Mouse (Mus musculus): ENCODE data around the gene Psmb6. TPM values are rescaled to one million over a fixed set of nuclear protein-coding genes. Genes with fewer than 3 reads are reported as not detected.
"Not testable (repeated sequence)": the region's sequence is repeated elsewhere in the genome, so short reads cannot be mapped to it uniquely, and the experiment has no call there.

The Psmb6 gene
- total RNA-seq, 1 experiment: 612 TPM

DNA sequence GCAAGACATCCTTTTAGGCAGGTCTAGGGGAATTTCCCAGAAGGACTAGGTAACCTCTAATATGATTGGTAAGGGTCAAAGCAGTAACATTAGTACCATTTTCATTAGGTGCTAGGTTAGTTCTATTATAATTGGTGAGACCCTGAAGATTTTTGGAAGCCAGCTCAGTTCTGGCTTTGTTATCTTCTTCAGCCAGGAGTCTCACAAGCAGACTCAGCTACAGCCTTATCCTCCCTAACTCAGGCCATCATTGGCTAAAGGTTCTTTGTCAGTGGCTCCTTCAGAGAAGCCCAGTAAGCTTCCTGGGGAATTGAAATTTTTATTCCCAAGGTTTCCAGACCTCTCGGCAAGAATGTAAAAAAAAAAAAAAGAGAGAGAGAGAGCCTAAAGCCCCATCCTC, 6.7 kb upstream of the Psmb6 start:
- TF ChIP-seq MAFK (IDR thresholded peaks at IDR 0.05; ENCODE audit: insufficient read depth, low read depth, low read length) (no peak), ZNF384 (IDR thresholded peaks at IDR 0.05; ENCODE audit: low read depth, low read length) (no peak), ZC3H11A (IDR thresholded peaks at IDR 0.05; ENCODE audit: borderline replicate concordance, low read depth, low read length) (no peak), HCFC1 (IDR thresholded peaks at IDR 0.05; ENCODE audit: borderline replicate concordance, insufficient read depth, low read length) (no peak), CHD2 (IDR thresholded peaks at IDR 0.05; ENCODE audit: low read depth, low read length) (no peak)
- no peaks in the 10 kb centered on the region for H3K36me3 ChIP-seq (ENCODE audit: control insufficient read depth, insufficient read depth, low read length, poor library complexity, severe bottlenecking)
- DNase-seq (ENCODE audit: low read depth, low spot score): no peak
- H3K4me3 ChIP-seq (ENCODE audit: insufficient read depth in 1 of 2, low read depth in 1 of 2, low read length in 2 of 2, poor library complexity in 1 of 2, severe bottlenecking in 1 of 2): no peak overlapping the region
- in situ Hi-C loops (cut with MboI; ENCODE audit: low sequenced_read_pairs in 2 of 2, unreplicated experiment in 2 of 2): no loop called here
- H3K27ac ChIP-seq (ENCODE audit: insufficient read depth, low read depth, low read length, poor library complexity, severe bottlenecking): no peak overlapping the region
- H3K9me3 ChIP-seq (ENCODE audit: control insufficient read depth, insufficient read depth, low read depth, low read length): no peaks in the 10 kb centered on the region
- H3K9ac ChIP-seq (ENCODE audit: insufficient read depth, low read depth, low read length, poor library complexity, severe bottlenecking): no peak overlapping the region
- H3K4me1 ChIP-seq (ENCODE audit: control insufficient read depth in 2 of 2, insufficient read depth in 2 of 2, low read length in 2 of 2, poor library complexity in 1 of 2): peaks cover 0 to 7% of the 10 kb centered on the region in 2 experiments; a peak in 1 of 4 replicates

GRCm38 (mm10) chr11:70518923-70519322, 6.2 kb upstream of the Psmb6 start, which contains the start of gene Gltpd2:
Gene Gltpd2 (plus strand): TSS chr11:70519196.
- TF ChIP-seq ZNF384 (IDR thresholded peaks at IDR 0.05; ENCODE audit: low read depth, low read length): no peak
- TF ChIP-seq HCFC1 (IDR thresholded peaks at IDR 0.05; ENCODE audit: borderline replicate concordance, insufficient read depth, low read length): no peak
- TF ChIP-seq ZC3H11A (IDR thresholded peaks at IDR 0.05; ENCODE audit: borderline replicate concordance, low read depth, low read length): no peak
- no peak for TF ChIP-seq MAFK (IDR thresholded peaks at IDR 0.05; ENCODE audit: insufficient read depth, low read depth, low read length)
- no peak for TF ChIP-seq CHD2 (IDR thresholded peaks at IDR 0.05; ENCODE audit: low read depth, low read length)
- no peaks in the 10 kb centered on the region for H3K9me3 ChIP-seq (ENCODE audit: control insufficient read depth, insufficient read depth, low read depth, low read length)
- H3K36me3 ChIP-seq (ENCODE audit: control insufficient read depth, insufficient read depth, low read length, poor library complexity, severe bottlenecking): no peaks in the 10 kb centered on the region
- no peak within 1 kb of the TSS for H3K27ac ChIP-seq (ENCODE audit: insufficient read depth, low read depth, low read length, poor library complexity, severe bottlenecking)
- in situ Hi-C loops (cut with MboI; ENCODE audit: low sequenced_read_pairs in 2 of 2, unreplicated experiment in 2 of 2): no loop called here
- peak within 1 kb of the TSS; percentile 55 to 61 for H3K4me3 ChIP-seq (ENCODE audit: insufficient read depth in 1 of 2, low read depth in 1 of 2, low read length in 2 of 2, poor library complexity in 1 of 2, severe bottlenecking in 1 of 2)
- no peak for DNase-seq (ENCODE audit: low read depth, low spot score)
- peaks cover 0 to 4% of the 10 kb centered on the region in 2 experiments; a peak in 1 of 4 replicates for H3K4me1 ChIP-seq (ENCODE audit: control insufficient read depth in 2 of 2, insufficient read depth in 2 of 2, low read length in 2 of 2, poor library complexity in 1 of 2)
- peak within 1 kb of the TSS; percentile 58 for H3K9ac ChIP-seq (ENCODE audit: insufficient read depth, low read depth, low read length, poor library complexity, severe bottlenecking)

DNA sequence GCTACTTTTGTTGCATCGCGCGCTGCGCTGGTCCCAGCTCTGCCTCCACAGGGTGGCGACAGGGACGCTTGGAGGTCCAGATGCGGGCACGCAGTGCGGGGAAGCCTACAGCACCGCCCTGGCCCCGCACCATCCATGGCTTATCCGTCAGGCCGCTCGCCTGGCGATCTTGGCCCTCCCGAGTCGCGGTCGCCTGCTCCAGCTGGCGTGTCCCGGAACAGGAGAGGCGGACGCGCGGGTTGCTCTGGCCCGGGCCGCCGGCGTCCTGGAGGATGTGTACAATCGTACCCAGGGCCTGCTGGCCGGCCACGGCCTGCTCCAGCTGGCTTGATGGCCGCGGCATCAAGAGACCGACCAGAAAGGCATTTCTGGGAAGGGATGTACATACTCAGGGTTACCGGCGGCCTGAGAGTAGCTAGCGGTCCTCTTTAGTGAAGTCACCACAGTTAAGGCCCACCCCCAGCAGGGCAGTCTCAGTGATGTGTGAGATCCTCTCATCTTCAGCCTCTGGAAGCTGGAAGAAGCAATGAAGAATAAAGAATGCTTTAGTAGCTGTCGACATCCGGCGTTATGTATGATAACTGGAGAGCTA, 4.9 kb upstream of the Psmb6 start:
- in situ Hi-C loops (cut with MboI; ENCODE audit: low sequenced_read_pairs in 2 of 2, unreplicated experiment in 2 of 2): no loop called here
- H3K27ac ChIP-seq (ENCODE audit: insufficient read depth, low read depth, low read length, poor library complexity, severe bottlenecking): no peak overlapping the region

GRCm38 (mm10) chr11:70523306-70523989, 1.7 kb upstream of the Psmb6 start:
- in situ Hi-C loops (cut with MboI; ENCODE audit: low sequenced_read_pairs in 2 of 2, unreplicated experiment in 2 of 2); H3K4me1 ChIP-seq (ENCODE audit: control insufficient read depth in 2 of 2, insufficient read depth in 2 of 2, low read length in 2 of 2, poor library complexity in 1 of 2); DNase-seq (ENCODE audit: low read depth, low spot score); H3K9me3 ChIP-seq (ENCODE audit: control insufficient read depth, insufficient read depth, low read depth, low read length); H3K27ac ChIP-seq (ENCODE audit: insufficient read depth, low read depth, low read length, poor library complexity, severe bottlenecking); H3K4me3 ChIP-seq (ENCODE audit: insufficient read depth in 1 of 2, low read depth in 1 of 2, low read length in 2 of 2, poor library complexity in 1 of 2, severe bottlenecking in 1 of 2); H3K9ac ChIP-seq (ENCODE audit: insufficient read depth, low read depth, low read length, poor library complexity, severe bottlenecking): not testable (repeated sequence)
- H3K36me3 ChIP-seq (ENCODE audit: control insufficient read depth, insufficient read depth, low read length, poor library complexity, severe bottlenecking): peaks cover 20% of the 10 kb centered on the region
- peak; percentile 55; the same call in 1 of the 2 replicates for TF ChIP-seq ZNF384 (IDR thresholded peaks at IDR 0.05; ENCODE audit: low read depth, low read length)

More for the DNA sequence above, 4.9 kb upstream of the Psmb6 start:
- TF ChIP-seq ZNF384 (IDR thresholded peaks at IDR 0.05; ENCODE audit: low read depth, low read length): no peak
- TF ChIP-seq HCFC1 (IDR thresholded peaks at IDR 0.05; ENCODE audit: borderline replicate concordance, insufficient read depth, low read length): no peak
- no peak for TF ChIP-seq CHD2 (IDR thresholded peaks at IDR 0.05; ENCODE audit: low read depth, low read length)
- no peak for TF ChIP-seq ZC3H11A (IDR thresholded peaks at IDR 0.05; ENCODE audit: borderline replicate concordance, low read depth, low read length)
- no peak for TF ChIP-seq MAFK (IDR thresholded peaks at IDR 0.05; ENCODE audit: insufficient read depth, low read depth, low read length)
- H3K36me3 ChIP-seq (ENCODE audit: control insufficient read depth, insufficient read depth, low read length, poor library complexity, severe bottlenecking): no peaks in the 10 kb centered on the region
- H3K9ac ChIP-seq (ENCODE audit: insufficient read depth, low read depth, low read length, poor library complexity, severe bottlenecking): peak overlapping the region; percentile 58
- H3K9me3 ChIP-seq (ENCODE audit: control insufficient read depth, insufficient read depth, low read depth, low read length): no peaks in the 10 kb centered on the region
- peak overlapping the region; percentile 55 to 61 for H3K4me3 ChIP-seq (ENCODE audit: insufficient read depth in 1 of 2, low read depth in 1 of 2, low read length in 2 of 2, poor library complexity in 1 of 2, severe bottlenecking in 1 of 2)
- peaks cover 0 to 4% of the 10 kb centered on the region in 2 experiments; a peak in 1 of 4 replicates for H3K4me1 ChIP-seq (ENCODE audit: control insufficient read depth in 2 of 2, insufficient read depth in 2 of 2, low read length in 2 of 2, poor library complexity in 1 of 2)
- DNase-seq (ENCODE audit: low read depth, low spot score): no peak

Measured in ES-E14 (cell line).